ENCODE assay signal across 20 mouse cellular contexts in genomic region chr5:69227147-69227546, GRCm38 (mm10).
"Had no signal": no experiment of that assay in that cellular context is flagged by ENCODE, and none has a peak within 500 bp of the region (broad histone marks: within the 10 kb centered on the region; RNA-seq: fewer than 3 reads in every experiment).

No protein-coding gene starts in this region.

- H3K27ac ChIP-seq: kidney, postnatal 0 days; limb, embryonic 12.5 days; limb, embryonic 15.5 days; liver, embryonic 14.5 days; macrophage; midbrain, embryonic 12.5 days; midbrain, embryonic 15.5 days; neural tube, embryonic 12.5 days; neural tube, embryonic 15.5 days; stomach, embryonic 15.5 days had no signal

- H3K9me3 ChIP-seq: limb, embryonic 12.5 days; limb, embryonic 15.5 days; midbrain, embryonic 12.5 days; midbrain, embryonic 15.5 days; neural tube, embryonic 12.5 days; neural tube, embryonic 15.5 days; stomach, embryonic 15.5 days had no signal

- H3K4me2 ChIP-seq: limb, embryonic 12.5 days; limb, embryonic 15.5 days; liver, embryonic 11.5 days; lung, embryonic 14.5 days; midbrain, embryonic 12.5 days; midbrain, embryonic 15.5 days; neural tube, embryonic 12.5 days; neural tube, embryonic 15.5 days; stomach, embryonic 15.5 days had no signal

- H3K9ac ChIP-seq: limb, embryonic 12.5 days; limb, embryonic 15.5 days; liver, embryonic 14.5 days; liver, postnatal 0 days; lung, embryonic 14.5 days; midbrain, embryonic 12.5 days; midbrain, embryonic 15.5 days; neural tube, embryonic 12.5 days; neural tube, embryonic 15.5 days; stomach, embryonic 15.5 days had no signal

- H3K4me3 ChIP-seq: limb, embryonic 12.5 days; limb, embryonic 15.5 days; midbrain, embryonic 12.5 days; midbrain, embryonic 15.5 days; neural tube, embryonic 12.5 days; neural tube, embryonic 15.5 days; stomach, embryonic 15.5 days had no signal

- H3K4me1 ChIP-seq: limb, embryonic 12.5 days; limb, embryonic 15.5 days; midbrain, embryonic 12.5 days; midbrain, embryonic 15.5 days; neural tube, embryonic 12.5 days; neural tube, embryonic 15.5 days; stomach, embryonic 15.5 days had no signal

- DNase-seq: kidney, postnatal 36 days; left cerebral cortex, postnatal 4 days; liver, postnatal 0 days; lung, embryonic 14.5 days; right cerebral cortex, postnatal 25 days; spleen, adult 18-20 months; thymus, adult 18-20 months; thymus, postnatal 36 days had no signal

- ATAC-seq: liver, postnatal 0 days; lung, postnatal 0 days; midbrain, embryonic 15.5 days had no signal

- H3K27me3 ChIP-seq: limb, embryonic 12.5 days; limb, embryonic 15.5 days; midbrain, embryonic 12.5 days; midbrain, embryonic 15.5 days; neural tube, embryonic 12.5 days; neural tube, embryonic 15.5 days; stomach, embryonic 15.5 days had no signal

- H3K36me3 ChIP-seq: limb, embryonic 12.5 days; limb, embryonic 15.5 days; midbrain, embryonic 12.5 days; midbrain, embryonic 15.5 days; neural tube, embryonic 12.5 days; neural tube, embryonic 15.5 days; stomach, embryonic 15.5 days had no signal
